Mouse (Mus musculus): Measurements from ENCODE around the gene Ntng1.

Ntng1 gene

DNA sequence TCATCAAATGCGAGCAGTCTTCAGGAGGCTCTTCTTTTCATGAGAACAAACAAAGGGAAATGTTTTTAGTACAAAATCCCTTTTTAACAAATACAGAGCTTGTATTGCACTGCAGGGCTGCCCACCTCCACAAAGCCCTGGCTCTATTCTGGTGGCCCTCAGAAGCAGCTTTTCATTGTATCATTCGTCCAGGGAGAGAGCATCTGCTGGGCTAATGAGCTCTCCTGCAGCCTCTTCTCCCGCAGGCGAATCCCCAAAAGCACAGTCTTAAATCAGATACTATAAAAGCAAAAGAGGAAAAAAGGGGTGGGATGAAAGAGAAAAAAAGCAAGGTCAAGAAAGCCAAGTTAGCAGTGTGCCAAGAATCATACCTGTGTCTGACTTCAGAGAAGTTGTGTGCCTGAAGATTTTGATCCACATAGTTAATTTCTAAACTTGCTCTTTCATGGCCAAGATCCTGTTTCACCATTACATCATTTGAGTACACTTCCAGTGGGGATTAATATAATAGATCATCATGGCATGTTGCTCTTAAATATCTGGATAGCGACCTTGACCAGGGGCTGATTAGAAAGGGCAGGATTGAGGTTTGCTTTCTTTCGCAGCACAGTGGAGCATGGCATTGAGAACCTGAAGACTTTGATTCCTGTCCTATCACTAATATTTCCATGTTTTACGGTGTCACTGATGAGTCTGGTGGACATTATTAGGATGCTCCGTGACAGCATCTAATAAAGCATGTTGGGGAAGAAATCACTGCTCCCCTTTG lies 225.7 kb downstream of the Ntng1 start:
- DNase-seq, result no peak

DNA sequence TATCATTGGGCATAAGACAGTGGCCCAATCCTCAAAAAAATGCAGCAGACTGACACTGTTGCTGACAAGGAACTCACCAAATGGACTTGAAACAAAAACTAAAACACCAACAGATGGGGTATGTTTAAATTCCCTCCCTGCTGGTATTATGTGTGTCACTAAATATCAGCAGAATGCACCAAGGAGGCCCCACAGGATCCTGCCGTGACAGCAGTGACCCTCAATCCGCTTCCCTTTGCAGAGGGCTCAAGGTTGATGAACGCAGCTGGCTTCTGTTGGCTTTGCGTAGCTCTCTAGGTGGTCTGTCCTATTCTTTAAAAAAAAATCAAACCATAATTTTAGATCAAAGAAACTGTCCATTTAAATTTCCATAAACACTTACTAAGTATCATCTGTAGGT lies 226.7 kb downstream of the Ntng1 start:
- no peak for DNase-seq

DNA sequence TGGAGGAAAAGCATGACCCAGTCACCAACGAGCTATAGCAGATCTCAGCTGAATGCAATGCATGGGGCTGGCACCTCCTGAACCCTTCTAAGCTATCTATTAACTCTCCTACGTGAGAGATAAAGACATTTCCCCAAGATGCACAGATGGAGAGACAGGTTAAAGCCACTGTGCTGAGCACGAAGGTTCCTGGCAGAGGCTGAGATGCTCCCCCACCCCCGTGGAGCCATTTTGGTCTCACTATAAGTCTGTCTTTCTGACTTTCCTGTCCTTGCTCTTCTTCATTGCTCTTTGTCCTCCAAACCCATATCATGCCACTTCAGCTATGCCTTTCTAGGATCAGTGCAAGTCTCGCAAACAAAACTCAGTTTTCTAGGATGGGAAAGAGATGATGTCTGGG lies 229.6 kb downstream of the Ntng1 start:
- no peak for DNase-seq

DNA sequence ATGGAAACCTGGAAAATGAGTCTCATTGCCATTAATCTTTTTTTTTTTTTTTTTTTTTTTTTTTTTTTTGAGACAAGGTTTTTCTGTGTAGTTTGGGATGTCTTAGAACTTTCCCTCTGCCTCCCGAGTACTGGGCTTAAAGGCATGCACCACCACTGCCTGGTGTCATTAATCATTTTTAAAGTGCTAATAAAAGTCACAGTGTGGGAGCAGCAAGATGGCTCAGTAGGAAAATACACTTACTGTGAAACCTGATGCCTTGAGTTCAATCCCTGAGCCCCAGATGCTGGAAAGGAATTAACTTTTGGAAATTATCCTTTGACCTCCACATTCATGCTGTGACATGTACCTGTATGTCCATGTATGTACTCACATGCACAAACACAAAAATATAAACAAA lies 253.2 kb downstream of the Ntng1 start:
- DNase-seq, result no peak

DNA sequence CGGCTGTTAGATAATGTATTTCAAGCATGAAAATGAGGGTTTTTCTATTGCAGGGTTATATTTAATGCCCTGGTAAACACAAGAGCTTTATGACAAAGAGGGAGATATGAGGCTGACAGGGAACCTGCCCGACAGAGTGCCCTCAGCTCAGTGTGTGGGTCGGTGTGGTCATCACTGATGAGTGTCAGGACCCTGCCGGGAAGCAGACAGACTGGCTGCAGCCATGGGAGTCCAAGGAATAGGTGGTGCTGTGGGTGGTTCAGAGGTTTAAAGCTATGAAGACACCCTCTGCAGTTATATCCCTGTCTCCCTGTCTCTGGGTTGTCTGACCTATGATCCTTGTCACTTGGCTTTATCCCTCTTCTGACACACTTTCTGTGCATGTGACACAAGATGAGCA lies 258.1 kb downstream of the Ntng1 start:
- DNase-seq, result no peak

DNA sequence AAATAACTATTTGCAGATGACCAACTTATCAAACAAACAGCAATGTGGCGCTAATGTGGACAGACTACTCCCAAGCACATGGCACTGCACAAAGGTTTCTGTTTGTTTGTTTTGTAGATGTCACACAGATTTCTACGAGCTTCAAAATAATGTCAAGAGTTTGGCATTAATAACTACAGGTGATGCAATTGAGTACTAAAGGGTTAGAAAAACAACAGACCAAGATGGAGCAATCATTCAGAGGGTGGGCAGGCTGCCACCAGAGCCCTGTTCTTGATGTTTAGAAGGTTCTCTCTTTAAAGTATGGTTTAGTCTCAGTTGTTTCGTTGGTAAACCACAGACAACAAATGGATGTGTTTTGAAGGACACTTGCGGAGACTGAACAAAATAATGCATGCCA lies 264.8 kb downstream of the Ntng1 start:
- DNase-seq, result no peak

DNA sequence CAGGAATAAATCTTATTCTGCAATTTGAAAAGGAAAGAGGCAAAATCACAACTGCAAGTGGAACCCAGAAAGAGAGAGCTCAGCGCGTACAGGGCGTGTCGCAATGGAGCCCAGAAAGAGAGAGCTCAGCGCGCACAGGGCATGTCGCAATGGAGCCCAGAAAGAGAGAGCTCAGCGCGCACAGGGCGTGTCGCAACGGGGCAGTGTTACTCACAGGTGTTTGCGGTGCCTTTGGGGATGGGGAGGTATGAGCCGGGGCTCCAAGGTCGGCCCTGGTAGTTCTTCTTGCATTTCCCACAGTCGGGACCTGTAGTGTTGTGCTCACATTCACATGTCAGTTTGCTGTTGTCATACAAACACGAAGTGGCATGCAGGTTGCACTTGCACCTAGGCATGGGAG lies 271.8 kb downstream of the Ntng1 start:
- DNase-seq, result no peak

DNA sequence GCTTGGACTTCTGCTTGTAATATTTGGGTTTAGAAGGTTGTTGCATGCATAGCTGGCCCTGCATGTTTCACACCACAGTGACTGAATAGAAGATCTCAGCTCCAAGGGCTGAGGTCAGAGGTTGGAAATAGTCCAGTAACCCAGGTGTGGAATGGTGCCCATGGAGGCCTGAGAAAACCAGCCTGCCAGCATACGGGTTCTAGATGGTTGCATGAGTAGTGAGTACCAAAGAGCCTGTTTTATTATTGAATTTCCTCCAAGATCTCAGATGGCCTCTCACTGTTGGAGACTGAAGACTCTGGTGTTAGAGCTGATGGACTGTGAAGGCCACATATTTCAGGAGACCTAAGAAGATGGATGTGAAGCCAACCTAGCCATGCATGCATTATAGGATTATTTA lies 285.5 kb downstream of the Ntng1 start:
- peak; percentile 95 for DNase-seq

DNA sequence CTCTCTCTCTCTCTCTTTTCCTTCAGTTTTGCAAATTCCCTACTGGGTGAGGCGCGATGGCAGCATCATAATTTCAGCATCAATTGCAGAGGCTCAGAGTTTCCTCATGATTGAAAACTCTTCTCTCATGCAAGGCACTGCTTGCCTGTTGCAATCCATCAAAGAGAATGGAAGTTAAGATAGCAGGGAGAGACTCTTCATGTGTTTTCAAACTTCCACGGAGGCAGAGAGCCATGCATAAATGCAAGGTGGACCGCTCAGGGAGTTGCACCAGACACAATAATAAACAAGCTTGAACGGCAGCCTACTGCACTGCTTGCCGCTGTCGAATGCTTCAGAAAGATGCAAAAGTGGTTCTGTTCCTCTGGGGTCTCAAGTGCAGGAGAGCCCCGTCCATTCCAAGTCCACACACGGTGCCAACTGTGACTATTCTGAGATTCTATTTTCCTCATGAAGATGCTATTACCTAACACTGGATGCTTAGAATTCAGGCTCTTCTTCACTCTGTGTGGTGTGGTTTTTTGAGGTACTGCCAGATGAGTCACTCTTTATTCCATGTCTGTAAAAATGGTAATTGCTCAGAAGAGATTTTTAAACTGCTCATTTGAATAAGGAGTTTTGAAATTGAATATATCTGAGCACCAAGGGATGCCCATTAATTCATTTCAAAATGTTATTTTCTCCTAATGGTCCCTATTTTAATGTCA lies 289.2 kb downstream of the Ntng1 start:
- no peak for DNase-seq

DNA sequence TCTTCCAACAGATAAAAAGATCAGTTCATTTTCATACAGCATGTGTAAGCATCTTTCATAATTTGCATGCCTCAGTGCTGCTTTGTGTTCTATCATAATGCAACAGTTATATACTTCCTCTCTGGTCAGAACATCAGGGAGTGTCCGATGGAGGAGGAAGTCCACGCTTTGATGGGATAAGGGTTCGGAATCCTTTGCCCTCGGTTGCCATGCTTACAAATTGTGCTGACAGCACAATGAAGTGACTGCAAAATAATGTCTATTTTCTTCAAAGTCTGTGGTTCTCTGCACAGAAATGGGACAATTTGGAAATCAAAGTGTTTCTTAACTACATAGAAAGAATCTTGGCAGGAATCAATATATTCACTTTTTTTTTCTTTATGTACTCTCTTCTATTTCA lies 297.2 kb downstream of the Ntng1 start:
- DNase-seq, result no peak

DNA sequence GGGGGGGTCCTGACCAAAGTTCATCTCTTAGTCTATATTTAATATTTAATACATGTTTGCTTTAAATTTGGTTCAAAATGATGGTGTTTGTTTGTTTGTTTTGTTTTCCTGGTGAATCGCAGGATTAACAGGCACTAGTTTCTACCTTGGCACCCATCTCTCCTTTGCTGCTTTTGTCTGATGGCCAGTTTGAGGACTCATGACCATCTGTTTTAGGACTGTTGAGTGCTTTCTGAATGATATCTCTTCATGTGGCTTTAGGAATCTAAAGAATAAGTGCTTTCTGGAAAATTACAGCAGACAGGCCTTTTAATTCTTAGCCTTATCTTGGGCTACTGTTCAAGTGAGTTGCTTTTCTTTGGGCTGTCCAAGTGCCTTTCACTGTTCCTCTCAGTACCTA lies 318.0 kb downstream of the Ntng1 start:
- no peak for DNase-seq

DNA sequence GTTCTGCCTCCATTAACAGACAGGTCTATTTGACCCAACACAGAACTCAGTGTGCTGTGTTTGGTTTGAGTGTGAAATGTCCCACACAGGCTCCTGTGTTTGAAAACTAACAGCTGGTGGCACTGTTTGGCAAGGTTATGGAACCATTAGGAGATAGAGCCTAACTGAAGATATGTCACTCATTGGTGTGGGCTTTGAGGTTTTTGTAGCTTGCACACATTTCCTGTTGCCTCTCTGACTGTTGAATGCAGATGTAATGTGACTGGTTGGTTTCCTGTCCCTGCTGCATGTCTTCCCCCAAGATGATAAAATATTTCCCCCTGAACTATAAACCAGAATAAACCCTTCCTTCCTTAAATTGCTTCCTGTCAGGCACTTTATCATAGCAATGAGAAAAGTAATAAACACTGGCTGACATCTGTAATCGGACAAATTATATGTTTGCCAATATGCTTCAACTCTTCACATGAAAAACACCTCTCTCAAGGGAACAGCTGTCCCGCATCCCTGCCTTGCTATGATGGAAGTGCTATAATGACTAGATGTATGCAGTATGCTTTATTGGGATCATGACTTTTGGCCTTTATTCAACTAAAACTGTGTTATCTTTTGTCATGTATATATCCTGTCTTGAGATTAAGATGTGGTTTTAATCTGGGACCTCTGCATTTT lies 320.9 kb downstream of the Ntng1 start:
- DNase-seq, result no peak

DNA sequence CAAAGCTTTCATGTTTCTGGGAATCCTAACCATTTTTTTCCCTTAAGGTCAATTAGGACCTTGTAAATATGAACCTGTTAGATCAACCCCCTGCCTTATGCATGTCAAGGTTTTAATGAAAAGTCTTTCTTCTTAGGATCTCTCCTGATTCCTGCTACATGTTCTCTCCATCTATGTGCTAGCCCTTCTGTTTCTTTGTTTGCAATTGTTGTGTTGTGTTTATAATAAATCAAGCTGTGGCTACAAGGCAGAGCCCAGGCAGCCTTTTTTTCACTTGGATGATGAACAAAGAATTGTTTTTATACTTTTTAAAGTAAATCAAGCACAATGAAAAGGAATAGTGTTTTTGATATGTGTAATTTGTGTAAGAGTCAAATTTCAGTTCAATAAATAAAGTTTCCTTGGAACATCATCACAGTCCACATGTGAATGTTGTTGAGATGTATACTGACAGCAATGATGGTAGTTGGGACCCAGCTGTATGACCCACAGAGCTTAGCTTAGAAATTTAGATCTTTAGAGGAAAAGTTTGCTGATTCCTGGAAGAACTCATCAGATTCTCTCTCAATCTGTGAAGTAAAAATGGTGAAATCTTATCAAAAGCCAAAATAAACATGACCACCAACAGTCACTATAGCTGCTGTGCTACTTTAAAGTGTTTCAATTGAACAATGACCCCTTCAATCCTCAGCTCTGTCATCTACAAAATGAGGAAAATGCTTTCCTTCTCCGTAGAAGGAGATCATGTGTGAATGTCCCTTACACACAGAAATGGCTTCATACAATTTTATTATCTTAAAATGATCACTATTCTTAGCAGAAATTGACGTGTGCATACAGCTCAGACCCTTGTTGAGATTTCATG lies 324.8 kb downstream of the Ntng1 start:
- DNase-seq, result no peak

DNA sequence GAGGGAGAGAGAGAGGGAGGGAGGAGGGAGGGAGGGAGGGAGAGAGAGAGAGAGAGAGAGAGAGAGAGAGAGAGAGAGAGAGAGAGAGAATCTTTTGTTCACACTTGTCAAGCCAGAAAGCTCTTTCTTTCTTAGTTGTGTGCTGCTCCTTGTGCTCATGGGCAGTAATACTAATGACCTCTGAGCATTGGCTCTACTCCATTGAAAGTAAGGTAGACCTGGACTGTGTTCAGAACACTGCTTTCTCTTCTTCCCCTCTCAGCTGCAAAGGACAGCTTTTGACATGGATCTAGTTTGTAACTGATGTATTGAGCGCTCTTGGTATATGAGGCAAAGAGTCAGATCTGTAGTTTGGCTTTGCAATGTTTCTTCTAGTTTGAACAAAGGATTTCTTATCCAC lies 334.7 kb downstream of the Ntng1 start:
- no peak for DNase-seq

DNA sequence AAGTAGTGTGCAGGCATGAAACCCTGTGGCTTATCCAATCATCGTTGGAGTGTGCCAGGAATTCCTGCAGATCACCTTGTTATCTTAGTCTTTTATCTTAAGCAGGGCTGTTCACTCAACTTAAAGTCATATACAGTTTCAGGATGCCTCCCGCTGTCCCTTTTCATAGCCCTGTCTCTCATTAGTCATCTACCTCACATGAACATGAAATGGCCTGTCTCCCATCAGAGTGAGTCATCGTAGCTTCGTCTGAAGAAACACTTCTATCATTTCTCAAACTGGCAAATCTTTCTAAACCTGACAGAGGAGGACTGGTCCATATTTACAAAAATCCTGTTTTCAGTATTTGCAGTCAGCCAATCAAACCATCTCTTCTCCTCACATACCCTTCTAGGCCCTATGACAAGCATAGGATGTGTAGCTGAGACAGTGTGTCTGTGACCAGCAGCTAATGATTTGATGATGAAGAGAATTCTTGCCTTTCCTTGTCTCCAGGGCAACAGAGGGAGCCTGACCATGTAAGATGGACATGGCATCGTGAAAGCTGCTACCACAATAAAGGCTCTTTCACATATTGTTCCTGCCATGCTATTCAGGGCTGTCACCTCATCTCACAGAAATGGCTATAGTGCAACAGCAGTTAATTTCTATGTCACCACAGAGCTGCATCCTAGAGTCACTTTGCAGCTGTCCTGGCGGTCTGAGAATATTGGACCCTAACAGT lies 336.4 kb downstream of the Ntng1 start:
- DNase-seq, result no peak

DNA sequence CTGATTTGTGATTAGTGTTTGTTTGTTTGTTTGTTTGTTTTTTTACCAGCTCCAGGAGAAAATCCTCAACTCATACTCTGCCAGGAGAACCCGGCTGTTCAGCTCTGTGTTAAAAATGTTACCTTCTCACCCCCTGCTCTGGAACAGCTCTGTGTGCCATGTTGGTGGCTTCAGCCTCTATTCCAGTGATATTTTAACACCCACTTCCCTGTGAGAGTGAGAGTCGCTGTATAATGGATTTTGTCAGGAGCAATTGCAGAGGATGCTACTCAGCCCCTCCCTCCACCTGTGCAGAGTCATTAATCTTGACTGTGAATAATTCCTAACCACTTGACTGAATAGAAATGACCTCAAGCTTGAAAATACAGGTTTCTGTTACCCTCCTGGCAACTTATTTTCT lies 339.7 kb downstream of the Ntng1 start:
- DNase-seq, result no peak

DNA sequence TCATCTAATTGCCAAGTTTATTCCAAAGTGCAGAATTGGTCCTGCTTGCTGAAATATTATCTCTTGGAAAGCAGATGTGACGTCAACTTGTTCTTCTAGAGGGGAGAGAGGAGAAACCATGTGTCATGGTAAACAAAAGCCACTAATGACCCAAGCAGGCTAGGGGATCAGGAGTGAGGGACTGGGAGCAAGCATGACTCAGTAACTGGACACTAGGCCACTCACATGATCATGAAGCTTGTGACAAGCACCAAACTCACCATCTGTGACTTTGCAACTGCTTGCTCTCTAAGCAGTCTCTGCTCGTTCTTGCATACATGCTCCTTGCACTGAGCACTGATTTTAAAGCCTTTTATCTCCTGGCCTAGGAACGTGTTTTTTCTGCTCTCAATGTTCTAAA lies 340.2 kb downstream of the Ntng1 start:
- no peak for DNase-seq

DNA sequence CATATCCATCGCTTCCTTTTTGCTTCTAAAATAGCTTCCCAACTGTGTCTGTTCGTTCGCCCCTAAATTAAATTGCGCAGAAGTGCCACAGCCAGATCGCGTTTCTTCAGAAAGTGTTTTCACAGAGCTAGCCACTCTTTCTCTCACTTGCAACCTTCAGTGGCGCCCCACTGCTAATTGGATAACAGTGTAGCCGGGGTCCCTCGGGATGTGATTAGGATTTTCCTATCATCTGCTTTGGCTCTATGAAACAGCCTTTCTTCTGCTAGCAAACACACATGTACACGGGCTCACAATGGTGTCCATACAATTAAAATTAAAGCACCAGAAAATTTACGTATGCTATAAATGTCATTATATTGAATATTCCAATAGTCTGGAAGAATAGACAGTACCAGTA lies 346.5 kb downstream of the Ntng1 start:
- no peak for DNase-seq

DNA sequence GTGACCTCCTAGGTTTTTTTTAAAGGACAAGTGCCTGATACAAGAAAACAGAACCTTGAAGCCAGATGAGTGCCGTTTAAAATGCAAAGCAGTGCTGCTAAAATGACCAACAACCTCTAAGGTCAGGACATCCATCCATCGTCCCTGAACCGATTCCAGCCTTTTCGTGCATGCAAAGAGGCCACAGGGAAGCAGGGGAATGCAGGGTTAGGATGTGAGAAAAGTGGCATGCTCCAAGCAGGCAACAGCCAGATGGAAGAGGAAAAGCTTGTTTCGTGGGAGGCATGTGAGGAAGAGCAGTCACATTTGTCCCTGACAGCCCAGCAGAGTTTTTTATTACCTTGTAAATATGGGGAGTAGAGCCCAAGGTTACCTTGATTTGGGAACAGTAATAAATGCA lies 360.6 kb downstream of the Ntng1 start:
- no peak for DNase-seq

DNA sequence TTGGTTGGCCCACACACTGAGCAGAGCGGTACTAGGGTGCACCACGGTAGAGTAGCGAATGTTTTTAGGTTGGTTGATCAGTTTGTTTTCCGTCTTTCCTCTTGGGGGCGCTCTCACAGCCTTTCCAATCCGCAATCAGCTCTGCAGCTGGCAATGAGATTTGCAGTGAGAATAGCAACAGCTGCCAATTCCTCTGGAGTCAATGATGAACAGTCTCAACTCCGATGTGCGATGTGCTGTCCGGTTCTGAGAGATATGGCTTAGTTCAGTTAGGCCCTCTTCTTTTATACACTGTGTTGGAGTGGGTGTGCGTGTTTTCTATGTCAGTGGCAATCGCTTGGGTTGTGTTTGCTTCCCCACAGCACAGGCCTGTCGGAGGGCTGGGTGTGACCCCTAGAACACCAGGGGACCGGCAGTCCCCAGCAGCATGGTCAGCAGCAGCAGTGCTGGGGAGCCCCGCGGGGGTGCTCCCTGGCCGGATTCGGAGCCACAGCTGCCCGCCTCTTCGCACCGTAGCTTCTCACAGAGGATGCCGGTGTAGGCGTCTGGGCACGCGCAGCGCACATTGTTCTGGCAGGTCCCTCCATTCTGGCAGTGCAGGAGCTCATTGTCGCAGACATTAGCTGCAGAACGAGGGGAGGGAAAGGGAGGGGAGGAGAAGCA lies 361.4 kb downstream of the Ntng1 start:
- peak; percentile 26 for DNase-seq

DNA sequence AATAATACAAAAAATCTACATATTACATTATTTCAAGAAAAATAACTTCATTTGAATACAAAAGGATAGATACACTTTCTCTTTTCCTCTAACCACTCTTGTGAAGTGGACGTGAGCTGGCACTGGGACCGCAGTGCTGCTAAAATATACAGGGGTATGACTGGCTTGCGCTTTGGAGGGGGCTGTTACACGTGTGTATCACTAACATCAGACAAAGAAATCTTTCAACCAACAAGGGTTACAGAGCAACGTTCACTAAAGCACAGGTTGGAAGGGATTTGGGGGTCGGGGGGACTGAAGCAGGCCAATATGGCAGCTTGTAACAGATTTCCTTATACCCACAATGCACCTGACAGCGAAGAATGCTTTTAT lies 361.9 kb downstream of the Ntng1 start:
- DNase-seq, result peak; percentile 2

DNA sequence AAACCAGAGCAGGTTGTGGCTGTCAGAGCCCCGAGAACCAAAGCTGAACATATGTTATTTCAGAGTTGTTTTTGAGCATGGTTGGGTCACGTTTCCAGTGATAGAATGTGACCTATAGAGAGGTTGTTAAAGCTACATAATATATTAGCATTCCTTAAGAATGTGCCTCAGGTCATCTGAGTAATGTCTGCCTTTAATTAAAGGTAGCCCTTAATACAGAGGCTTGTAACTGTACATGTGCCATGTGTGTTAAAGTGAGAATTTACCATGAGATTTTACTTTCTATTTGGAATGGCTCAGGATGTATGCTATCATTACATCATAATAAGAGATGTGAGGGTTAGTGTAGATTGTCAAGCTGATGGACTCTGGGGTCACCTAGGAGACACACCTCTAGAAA lies 368.6 kb downstream of the Ntng1 start:
- DNase-seq, result no peak
